Mouse (Mus musculus) MEL (cell line): ENCODE measurements around the gene Ptger3. TPM values are rescaled to one million over a fixed set of nuclear protein-coding genes. Genes with fewer than 3 reads are reported as not detected.

Experiments
- DNase-seq: peaks from one replicate; pipeline ENCODE4 v3.0.0; 2011; ENCODE audit warnings: low read depth, low spot score
- H3K27ac ChIP-seq: 2 replicates; pipeline ENCODE4 v1.5.1; 2012; ENCODE audit warnings: low read depth, mild to moderate bottlenecking, control low read depth, low read length, moderate library complexity; ENCODE audit not compliant: control insufficient read depth
- H3K27me3 ChIP-seq, 2 experiments: fragments of 150-350 bp in 1 of 2; sonication (generic) in 1 of 2; 2 replicates each; pipeline ENCODE4 v1.6.1; 2012; ENCODE audit warnings: low read length in 2 of 2, mild to moderate bottlenecking in 2 of 2, improper control_type of control experiment in 1 of 2, moderate library complexity in 1 of 2; ENCODE audit not compliant: insufficient read depth in 2 of 2, control insufficient read depth in 1 of 2
- H3K36me3 ChIP-seq, 2 experiments: 2 replicates each; pipeline ENCODE4 v1.6.1; 2012 to 2014; ENCODE audit warnings: low read length in 2 of 2, improper control_type of control experiment in 1 of 2, inconsistent platforms in 1 of 2, mild to moderate bottlenecking in 1 of 2; ENCODE audit not compliant: insufficient read depth in 2 of 2, control insufficient read depth in 1 of 2
- H3K4me1 ChIP-seq, 2 experiments: fragments of 150-350 bp in 1 of 2; sonication (generic) in 1 of 2; 2 replicates each; pipeline ENCODE4 v1.6.1; 2012; ENCODE audit warnings: low read length in 2 of 2, improper control_type of control experiment in 1 of 2, mild to moderate bottlenecking in 1 of 2; ENCODE audit not compliant: insufficient read depth in 2 of 2, control insufficient read depth in 1 of 2
- H3K4me3 ChIP-seq, 2 experiments: fragments of 150-350 bp in 1 of 2; sonication (generic) in 1 of 2; 2 replicates each; pipeline ENCODE4 v1.5.1; 2012; ENCODE audit warnings: low read depth in 2 of 2, low read length in 2 of 2, mild to moderate bottlenecking in 2 of 2, moderate library complexity in 2 of 2, control low read depth in 1 of 2, improper control_type of control experiment in 1 of 2; ENCODE audit not compliant: control insufficient read depth in 1 of 2, insufficient read depth in 1 of 2
- H3K79me2 ChIP-seq: 2 replicates; pipeline ENCODE4 v1.6.1; 2012; ENCODE audit warnings: mild to moderate bottlenecking, low read length, moderate library complexity; ENCODE audit not compliant: control insufficient read depth, poor library complexity, insufficient read depth
- H3K9ac ChIP-seq: 2 replicates; pipeline ENCODE4 v1.6.1; 2012; ENCODE audit warnings: low read depth, mild to moderate bottlenecking, control low read depth, low read length, moderate library complexity; ENCODE audit not compliant: control insufficient read depth, poor library complexity, severe bottlenecking
- H3K9me3 ChIP-seq: fragments of 150-350 bp; sonication (generic); replicated peaks from 2 replicates; pipeline ENCODE4 v1.6.1; 2012; ENCODE audit warnings: mild to moderate bottlenecking, low read length, improper control_type of control experiment, moderate library complexity; ENCODE audit not compliant: insufficient read depth
- BHLHE40 ChIP-seq: IDR thresholded peaks from 2 replicates; pipeline ENCODE4 v1.6.1; 2012; ENCODE audit warnings: low read depth, mild to moderate bottlenecking, inconsistent platforms, low read length, improper control_type of control experiment, borderline replicate concordance
- CHD2 ChIP-seq: IDR thresholded peaks from 2 replicates; pipeline ENCODE4 v1.6.1; 2011; ENCODE audit warnings: low read length, improper control_type of control experiment
- CTCF ChIP-seq, 3 experiments: IDR thresholded peaks in 2 of 3; conservative IDR thresholded peaks in 1 of 3; 2 replicates each; pipeline ENCODE4 v1.5.1; 2011 to 2012; ENCODE audit warnings: low read length in 3 of 3, low read depth in 2 of 3, mild to moderate bottlenecking in 2 of 3, improper control_type of control experiment in 1 of 3, inconsistent platforms in 1 of 3, mixed read lengths in 1 of 3, moderate library complexity in 1 of 3; ENCODE audit not compliant: control insufficient read depth in 1 of 3, insufficient read depth in 1 of 3, poor library complexity in 1 of 3, severe bottlenecking in 1 of 3
- EP300 ChIP-seq, 2 experiments: IDR thresholded peaks; 2 replicates each; pipeline ENCODE4 v1.6.1; 2011; ENCODE audit warnings: improper control_type of control experiment in 2 of 2, low read length in 2 of 2, low read depth in 1 of 2, mild to moderate bottlenecking in 1 of 2
- ETS1 ChIP-seq: IDR thresholded peaks from 2 replicates; pipeline ENCODE4 v1.6.1; 2012; ENCODE audit warnings: low read depth, mild to moderate bottlenecking, inconsistent platforms, low read length, improper control_type of control experiment, moderate library complexity
- GATA1 ChIP-seq: IDR thresholded peaks from 2 replicates; pipeline ENCODE4 v1.6.1; 2011; ENCODE audit warnings: low read depth, low read length, improper control_type of control experiment
- HCFC1 ChIP-seq: IDR thresholded peaks from 2 replicates; pipeline ENCODE4 v1.6.1; 2012; ENCODE audit warnings: low read depth, mild to moderate bottlenecking, inconsistent platforms, low read length, improper control_type of control experiment, moderate library complexity
- JUND ChIP-seq: IDR thresholded peaks from 2 replicates; pipeline ENCODE4 v1.6.1; 2011; ENCODE audit warnings: low read depth, mild to moderate bottlenecking, improper control_type of control experiment, low read length
- MAX ChIP-seq: IDR thresholded peaks from 2 replicates; pipeline ENCODE4 v1.6.1; 2011; ENCODE audit warnings: low read length, improper control_type of control experiment
- MEF2A ChIP-seq: IDR thresholded peaks from 2 replicates; pipeline ENCODE4 v1.6.1; 2014; ENCODE audit warnings: low read depth, mild to moderate bottlenecking, inconsistent platforms, low read length, improper control_type of control experiment; ENCODE audit not compliant: poor library complexity, insufficient replicate concordance, severe bottlenecking; ENCODE audit errors: extremely low read depth
- MYB ChIP-seq: IDR thresholded peaks from 2 replicates; pipeline ENCODE4 v1.6.1; 2011; ENCODE audit warnings: mild to moderate bottlenecking, low read depth, low read length, improper control_type of control experiment
- MYC ChIP-seq: IDR thresholded peaks from 2 replicates; pipeline ENCODE4 v1.6.1; 2011; ENCODE audit warnings: low read depth, mild to moderate bottlenecking, low read length, improper control_type of control experiment, moderate library complexity
- NELFE ChIP-seq: IDR thresholded peaks from 2 replicates; pipeline ENCODE4 v1.6.1; 2011; ENCODE audit warnings: low read depth, low read length, improper control_type of control experiment
- NRF1 ChIP-seq: IDR thresholded peaks from 2 replicates; pipeline ENCODE4 v1.6.1; 2014; ENCODE audit warnings: low read depth, mild to moderate bottlenecking, inconsistent platforms, low read length, improper control_type of control experiment, moderate library complexity; ENCODE audit not compliant: poor library complexity, insufficient read depth, severe bottlenecking
- POLR2A ChIP-seq, 2 experiments: IDR thresholded peaks; 2 replicates each; pipeline ENCODE4 v1.6.1; 2011 to 2012; ENCODE audit warnings: low read length in 2 of 2, mild to moderate bottlenecking in 2 of 2, control low read depth in 1 of 2, improper control_type of control experiment in 1 of 2, low read depth in 1 of 2, moderate library complexity in 1 of 2; ENCODE audit not compliant: control insufficient read depth in 1 of 2, insufficient read depth in 1 of 2, poor library complexity in 1 of 2
- SIN3A ChIP-seq: IDR thresholded peaks from 2 replicates; pipeline ENCODE4 v1.6.1; 2012; ENCODE audit warnings: low read length, improper control_type of control experiment, inconsistent platforms
- TBP ChIP-seq: IDR thresholded peaks from 2 replicates; pipeline ENCODE4 v1.8.0; 2011; ENCODE audit warnings: low read depth, low read length, improper control_type of control experiment
- TCF12 ChIP-seq: IDR thresholded peaks from 2 replicates; pipeline ENCODE4 v1.6.1; 2014; ENCODE audit warnings: low read depth, mild to moderate bottlenecking, inconsistent platforms, low read length, improper control_type of control experiment, moderate library complexity
- USF1 ChIP-seq: IDR thresholded peaks from 2 replicates; pipeline ENCODE4 v1.6.1; 2014; ENCODE audit warnings: low read depth, mild to moderate bottlenecking, inconsistent platforms, low read length, improper control_type of control experiment, moderate library complexity
- ZMIZ1 ChIP-seq: IDR thresholded peaks from 2 replicates; pipeline ENCODE4 v1.6.1; 2012; ENCODE audit warnings: low read depth, mild to moderate bottlenecking, inconsistent platforms, low read length, improper control_type of control experiment, moderate library complexity
- ZNF384 ChIP-seq: IDR thresholded peaks from 2 replicates; pipeline ENCODE4 v1.6.1; 2012; ENCODE audit warnings: low read depth, mild to moderate bottlenecking, inconsistent platforms, low read length, improper control_type of control experiment
- polyA plus RNA-seq, 2 experiments: library from polyadenylated mRNA; stranded (reverse) in 1 of 2; unstranded in 1 of 2; fragments of >175 nt in 1 of 2; fragments of >200 nt in 1 of 2; gene quantifications; 2 replicates each; pipeline versions ENCODE4 v1.2.1 to v1.2.4; 2012; ENCODE audit warnings: low replicate concordance in 2 of 2, low read depth in 1 of 2; ENCODE audit not compliant: insufficient read length in 2 of 2, insufficient read depth in 1 of 2, missing spikeins in 1 of 2
- total RNA-seq: library from RNA; depleted of rRNA; stranded (reverse); fragments of 300-350 nt; gene quantifications from 2 replicates; pipeline ENCODE4 v1.2.3, GENCODE M21; 2012

Gene Ptger3
- total and polyA plus RNA-seq, 3 experiments = 6.8 to 7.0 TPM; not detected in 1

DNA sequence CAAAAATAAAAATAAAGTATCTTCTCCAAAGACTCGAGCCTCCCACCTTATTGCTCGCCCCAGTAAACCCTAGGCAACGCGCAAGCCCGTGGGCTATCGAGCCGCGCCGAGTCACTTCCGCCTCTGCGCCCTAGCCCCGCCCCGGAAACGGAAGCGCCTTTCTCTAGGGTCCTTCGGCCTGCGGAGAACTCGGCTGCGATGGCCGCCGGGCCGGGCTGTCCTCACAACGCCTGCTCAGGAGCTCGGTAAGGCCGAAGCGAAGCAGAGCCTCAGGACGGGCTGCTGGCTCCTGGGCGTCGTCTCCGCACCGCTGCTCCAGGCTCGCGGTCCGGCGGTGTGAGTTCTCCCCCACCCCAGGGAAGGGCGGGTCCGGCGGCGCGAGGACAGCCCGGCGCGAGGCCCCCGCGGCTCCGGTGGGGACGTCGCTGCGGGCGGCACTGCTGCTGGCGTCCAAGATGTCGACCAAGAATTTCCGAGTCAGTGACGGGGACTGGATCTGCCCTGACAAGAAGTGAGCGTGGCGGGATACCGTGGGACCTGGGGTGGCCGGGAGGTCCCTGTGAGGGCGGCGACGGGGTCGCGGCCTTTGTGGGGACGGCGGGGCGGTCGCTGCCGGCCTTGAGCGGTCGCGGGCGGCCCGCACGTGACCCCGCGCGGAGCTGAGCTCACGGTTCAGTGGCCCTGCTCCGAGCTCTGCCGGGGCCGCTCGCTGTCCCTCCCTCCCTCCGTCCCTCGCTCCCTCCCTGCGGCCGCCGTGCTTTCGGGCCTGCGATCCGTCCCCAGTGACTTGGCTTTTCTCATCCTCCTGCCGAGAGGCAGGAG is 32.5 kb upstream of the Ptger3 start, which contains the start of gene Zranb2 (continued):
- TF ChIP-seq TBP (peak; percentile 76), EP300 (IDR thresholded peaks at IDR 0.05; ENCODE audit: low read depth in 1 of 2, low read length in 2 of 2) (peak in 1 of 2 experiments; percentile 34; a peak in 1 of 4 replicates), ZNF384 (no peak), MEF2A (no peak), CHD2 (no peak), HCFC1 (peak; percentile 92), ETS1 (peak; percentile 38; the same call in 1 of the 2 replicates), USF1 (peak; percentile 88), MYB (no peak), CTCF (IDR thresholded peaks at IDR 0.05 in 2 of 3, conservative IDR thresholded peaks at IDR 0.05 in 1 of 3; ENCODE audit: control insufficient read depth in 1 of 3, insufficient read depth in 1 of 3, low read depth in 2 of 3, low read length in 3 of 3, poor library complexity in 1 of 3, severe bottlenecking in 1 of 3) (peak in 2 of 3 experiments; percentile 8 to 24; a peak in 2 of 6 replicates), JUND (no peak), BHLHE40 (peak; percentile 85)
- TF ChIP-seq, all 39 proteins: peak for 20

DNA sequence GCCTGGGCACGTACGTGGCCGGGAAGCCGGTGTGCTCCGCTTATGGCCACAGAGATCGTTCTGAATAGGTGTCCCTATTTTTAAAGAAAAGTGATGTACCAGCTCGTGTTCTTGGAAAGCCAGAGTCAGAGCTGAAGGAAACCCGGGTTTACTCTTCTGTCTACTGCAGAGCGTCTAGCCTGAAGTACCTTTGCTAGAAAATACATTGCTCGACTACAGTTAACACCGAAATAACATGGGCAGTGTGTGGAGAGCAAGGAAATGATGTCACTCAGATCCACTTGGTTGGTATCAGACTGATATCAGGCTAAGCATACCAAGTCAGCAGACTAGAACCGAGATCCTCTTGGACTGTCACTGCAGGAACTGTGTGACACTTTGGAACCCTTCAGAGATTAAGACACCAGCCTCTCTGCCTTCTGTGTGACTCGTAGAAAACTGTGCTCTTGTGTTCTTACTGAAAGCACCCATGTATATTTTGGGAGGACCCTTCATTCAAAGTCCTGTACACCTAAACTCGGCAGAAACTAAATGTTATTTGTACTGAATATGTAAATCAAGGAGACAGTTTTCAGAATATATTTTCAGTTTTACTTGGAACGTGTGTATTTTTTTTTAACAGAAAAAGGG is 31.8 kb upstream of the Ptger3 start:
- H3K4me1 ChIP-seq = peaks cover 4 to 9% of the 10 kb centered on the region in 2 experiments
- peak overlapping the region; percentile 91 for H3K27ac ChIP-seq
- TF ChIP-seq MYC = peak; percentile 66
- TF ChIP-seq HCFC1 = 0 out of 2 replicates have a peak, but pooled peaks have one; percentile 14
- peak; percentile 32; the same call in 1 of the 2 replicates for TF ChIP-seq GATA1
- peak in 1 of 2 experiments; percentile 60; a peak in 1 of 4 replicates for TF ChIP-seq POLR2A (IDR thresholded peaks at IDR 0.05; ENCODE audit: control insufficient read depth in 1 of 2, insufficient read depth in 1 of 2, low read depth in 1 of 2, low read length in 2 of 2, poor library complexity in 1 of 2)
- TF ChIP-seq USF1 = no peak
- no peak for TF ChIP-seq NRF1
- peak; percentile 74; the same call in 1 of the 2 replicates for TF ChIP-seq SIN3A
- peak; percentile 48; the same call in 1 of the 2 replicates for TF ChIP-seq ZMIZ1
- TF ChIP-seq NELFE = peak; percentile 46; the same call in 1 of the 2 replicates
- no peak for TF ChIP-seq MEF2A
- peak; percentile 79 for TF ChIP-seq ETS1
- TF ChIP-seq TCF12 = 0 out of 2 replicates have a peak, but pooled peaks have one; percentile 33
- TF ChIP-seq MAX = no peak
- peak overlapping the region; percentile 90 to 99 for H3K4me3 ChIP-seq
- peaks cover 23 to 43% of the 10 kb centered on the region in 2 experiments for H3K36me3 ChIP-seq
- H3K27me3 ChIP-seq = no peaks in the 10 kb centered on the region
- peak; percentile 82 for DNase-seq
- peaks cover 34% of the 10 kb centered on the region for H3K79me2 ChIP-seq
- H3K9me3 ChIP-seq = no peaks in the 10 kb centered on the region
- peak overlapping the region; percentile 98 for H3K9ac ChIP-seq
